Mouse (Mus musculus) kidney, embryonic 15.5 days (tissue): Measurements from ENCODE around the gene C1qb. TPM values are rescaled to one million over a fixed set of nuclear protein-coding genes. Genes with fewer than 3 reads are reported as not detected.
A peak's percentile ranks its signal among the peaks of the same experiment; 100 is the strongest.

Source experiments
- ATAC-seq: fragments of 200-750 bp; cut with Nextera tagmentation; replicated peaks from 2 replicates; pipeline ENCODE4 v1.8.0; 2017; ENCODE audit warnings: moderate TSS enrichment; ENCODE audit not compliant: low FRiP score
- H3K27ac ChIP-seq: fragments of 300-500 bp; sonication (generic); 2 replicates; pipeline ENCODE4 v1.5.1; 2015; ENCODE audit warnings: mild to moderate bottlenecking, inconsistent platforms
- H3K27me3 ChIP-seq: fragments of 300-500 bp; sonication (generic); 2 replicates; pipeline ENCODE4 v1.6.1; 2015; ENCODE audit warnings: inconsistent platforms
- H3K36me3 ChIP-seq: fragments of 300-500 bp; sonication (generic); 2 replicates; pipeline ENCODE4 v1.6.1; 2015; ENCODE audit warnings: inconsistent platforms
- H3K4me1 ChIP-seq: fragments of 300-500 bp; sonication (generic); 2 replicates; pipeline ENCODE4 v1.6.1; 2015; ENCODE audit warnings: inconsistent platforms
- H3K4me2 ChIP-seq: fragments of 300-500 bp; sonication (generic); 2 replicates; pipeline ENCODE4 v1.6.1; 2015; ENCODE audit warnings: moderate library complexity, mild to moderate bottlenecking, inconsistent platforms
- H3K4me3 ChIP-seq: fragments of 300-500 bp; sonication (generic); replicated peaks from 2 replicates; pipeline ENCODE4 v1.5.1; 2015; ENCODE audit warnings: mild to moderate bottlenecking, inconsistent platforms
- H3K9ac ChIP-seq: fragments of 300-500 bp; sonication (generic); 2 replicates; pipeline ENCODE4 v1.6.1; 2015; ENCODE audit warnings: mild to moderate bottlenecking, inconsistent platforms
- H3K9me3 ChIP-seq: fragments of 300-500 bp; sonication (generic); replicated peaks from 2 replicates; pipeline ENCODE4 v1.6.1; 2016; ENCODE audit warnings: inconsistent platforms
- WGBS: fragments of 180-500 bp; shearing (Covaris S2); methylation state at CpG from one replicate; pipeline ENCODE4 v1.1.7; 2015; ENCODE audit warnings: mixed read lengths; 5-methylcytosine and 5-hydroxymethylcytosine counted together
- polyA plus RNA-seq: library from polyadenylated mRNA; unstranded; fragments of >200 nt; fragmentation: Nextera tagmentation; extraction: Ambion mirVana; gene quantifications from 2 replicates; pipeline ENCODE4 v1.2.1, GENCODE M21; 2015

Gene C1qb
- polyA plus RNA-seq, 1 experiment from 2014 or later = 48.4 TPM

DNA sequence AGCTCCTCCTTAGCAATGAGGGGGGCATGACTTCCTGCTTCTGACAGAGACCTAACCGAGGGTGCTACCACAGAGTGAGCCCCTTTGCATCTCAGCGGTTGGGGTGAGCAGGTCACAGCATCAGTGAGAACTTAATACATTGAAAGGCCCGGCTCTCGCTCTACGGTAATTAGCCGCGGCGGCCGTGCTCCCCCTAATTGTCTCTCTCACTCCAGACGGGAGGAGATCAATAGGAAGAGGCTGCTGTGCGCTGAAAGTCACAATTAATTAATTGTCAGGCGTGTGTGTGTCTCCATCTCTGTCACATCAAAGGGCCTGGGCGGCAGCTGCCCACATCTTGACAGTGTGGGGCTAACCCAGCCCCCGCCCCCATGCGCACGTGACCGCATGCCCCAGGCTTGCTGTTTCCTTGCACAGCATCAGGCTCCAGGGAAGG, 25.2 kb upstream of the C1qb start:
- Histone ChIP-seq H3K27ac (no peak overlapping the region), H3K9ac (no peak overlapping the region), H3K4me2 (no peak overlapping the region), H3K4me1 (peaks cover 8% of the 10 kb centered on the region; the same call in 1 of the 2 replicates), H3K27me3 (peaks cover 85% of the 10 kb centered on the region), H3K9me3 (no peaks in the 10 kb centered on the region), H3K4me3 (no peak overlapping the region), H3K36me3 (no peaks in the 10 kb centered on the region)
- 2% methylated on average over 17 of the region's 17 CpGs for WGBS
- no peak for ATAC-seq

- Histone ChIP-seq H3K27ac (no peak overlapping the region), H3K4me3 (no peak overlapping the region), H3K36me3 (no peaks in the 10 kb centered on the region), H3K4me2 (no peak overlapping the region), H3K9me3 (no peaks in the 10 kb centered on the region), H3K9ac (no peak overlapping the region), H3K4me1 (0 out of 2 replicates have a peak, but pooled peaks cover 8% of the 10 kb centered on the region), H3K27me3 (peaks cover 82% of the 10 kb centered on the region)
- ATAC-seq = no peak
Measured at GRCm38 (mm10) chr4:136907809-136908208, 21.8 kb upstream of the C1qb start.

GRCm38 (mm10) chr4:136907033-136907432, 21.0 kb upstream of the C1qb start:
- H3K27me3 ChIP-seq = peaks cover 78% of the 10 kb centered on the region

DNA sequence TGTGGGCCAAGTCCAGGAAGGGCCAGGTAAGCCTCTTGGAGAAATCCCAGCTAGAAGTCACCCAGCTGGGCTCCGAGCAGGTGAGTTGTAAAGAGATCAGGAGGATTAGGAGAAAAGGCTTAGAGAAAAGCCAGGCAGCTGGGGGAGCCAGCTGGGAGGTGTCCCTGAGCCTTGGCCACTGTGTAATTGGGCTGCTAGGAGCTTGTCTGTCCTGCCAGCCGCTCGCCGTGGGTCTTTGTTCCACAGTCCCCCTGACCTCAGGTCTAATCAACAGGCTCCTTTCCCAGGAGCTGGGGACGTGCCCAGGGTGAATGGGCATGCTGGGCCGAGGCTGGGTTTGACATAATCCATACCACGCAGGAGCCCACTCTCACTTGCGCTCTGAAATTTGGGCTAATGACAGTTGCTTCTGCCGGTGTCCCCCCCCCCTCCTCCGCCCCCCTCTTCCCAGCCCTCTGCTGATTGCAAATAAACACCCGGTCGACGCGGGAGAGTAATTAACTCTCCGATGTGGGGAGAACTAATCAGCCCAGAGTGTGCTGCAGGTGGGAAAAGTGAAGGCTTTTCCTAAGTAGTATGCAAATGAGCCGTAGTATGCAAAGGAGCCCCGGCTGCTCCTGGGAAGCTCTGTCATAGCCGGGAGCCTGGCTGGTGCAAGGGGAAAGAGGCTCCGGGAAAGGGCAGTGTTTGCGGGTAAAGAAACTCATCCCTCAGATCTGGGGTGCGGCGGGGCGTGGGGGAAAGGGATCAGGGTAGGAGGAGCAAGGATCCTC, 19.0 kb upstream of the C1qb start:
- Histone ChIP-seq H3K27ac (no peak overlapping the region), H3K9ac (no peak overlapping the region), H3K27me3 (peaks cover 60% of the 10 kb centered on the region), H3K4me3 (no peak overlapping the region), H3K4me2 (peak overlapping the region; percentile 25), H3K4me1 (0 out of 2 replicates have a peak, but pooled peaks cover 8% of the 10 kb centered on the region), H3K9me3 (no peaks in the 10 kb centered on the region), H3K36me3 (no peaks in the 10 kb centered on the region)
- 2% methylated on average over 23 of the region's 23 CpGs for WGBS
- ATAC-seq = no peak

More at GRCm38 (mm10) chr4:136907033-136907432, 21.0 kb upstream of the C1qb start:
- H3K4me1 ChIP-seq = 0 out of 2 replicates have a peak, but pooled peaks cover 8% of the 10 kb centered on the region
- 0 out of 2 replicates have a peak, but pooled peaks have one; percentile 29 for ATAC-seq
- no peaks in the 10 kb centered on the region for H3K36me3 ChIP-seq
- H3K27ac ChIP-seq = no peak overlapping the region
- no peak overlapping the region for H3K4me2 ChIP-seq
- H3K9me3 ChIP-seq = no peaks in the 10 kb centered on the region
- no peak overlapping the region for H3K9ac ChIP-seq
- H3K4me3 ChIP-seq = no peak overlapping the region
- WGBS = 10% methylated on average over 7 of the region's 7 CpGs

DNA sequence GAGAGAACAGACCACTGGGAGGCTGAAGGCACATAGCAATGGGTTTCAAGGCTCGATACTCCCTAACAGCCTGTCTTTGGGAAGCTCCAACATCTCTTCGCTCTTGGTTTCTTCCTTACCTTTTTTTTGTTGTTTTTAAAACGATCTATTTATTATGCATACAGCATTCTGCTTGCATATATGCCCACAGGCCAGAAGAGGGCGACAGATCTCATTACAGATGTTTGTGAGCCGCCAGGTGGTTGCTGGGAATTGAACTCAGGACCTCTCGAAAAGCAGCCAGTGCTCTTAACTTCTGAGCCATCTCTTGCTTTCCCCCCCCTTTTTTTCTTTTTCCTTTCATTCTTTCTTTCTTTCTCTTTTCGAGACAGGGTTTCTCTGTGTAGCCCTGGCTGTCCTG, 13.2 kb upstream of the C1qb start:
- no peak for ATAC-seq
- Histone ChIP-seq H3K27me3 (peaks cover 48% of the 10 kb centered on the region), H3K4me3 (no peak overlapping the region), H3K9ac (no peak overlapping the region), H3K27ac (no peak overlapping the region), H3K4me1 (peaks cover 13% of the 10 kb centered on the region; the same call in 1 of the 2 replicates), H3K4me2 (no peak overlapping the region), H3K9me3 (no peaks in the 10 kb centered on the region), H3K36me3 (no peaks in the 10 kb centered on the region)
- WGBS = 63% methylated on average over 7 of the region's 7 CpGs

DNA sequence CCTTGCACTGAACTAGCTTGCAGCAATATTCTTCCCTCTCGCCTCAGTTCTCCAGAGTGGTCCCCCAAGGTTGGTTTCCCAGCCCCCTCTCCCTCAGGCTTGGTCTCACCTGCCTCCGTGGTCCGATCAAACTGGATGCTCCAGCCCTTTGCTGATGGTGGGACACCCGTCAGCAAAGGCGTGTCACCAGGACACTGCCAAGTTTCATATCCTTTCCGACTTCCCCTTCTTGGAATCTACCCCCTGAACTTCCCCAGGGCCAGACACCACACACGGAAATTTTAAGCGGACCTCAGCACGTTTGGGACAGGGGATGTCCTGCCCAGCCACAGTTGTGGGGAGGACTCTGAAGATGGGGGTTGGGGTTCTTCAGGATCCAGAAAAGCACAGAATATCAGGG, 12.7 kb upstream of the C1qb start, which contains the start of gene C1qa:
Gene C1qa, minus strand, starts transcription at position 167 of the 400 bp plus-strand sequence.
- Histone ChIP-seq H3K9ac (no peak within 1 kb of the TSS), H3K4me3 (no peak within 1 kb of the TSS), H3K9me3 (no peaks in the 10 kb centered on the region), H3K36me3 (no peaks in the 10 kb centered on the region), H3K4me1 (peaks cover 13% of the 10 kb centered on the region; the same call in 1 of the 2 replicates), H3K27me3 (peaks cover 49% of the 10 kb centered on the region), H3K27ac (no peak within 1 kb of the TSS), H3K4me2 (no peak within 1 kb of the TSS)
- WGBS = 77% methylated on average over 9 of the region's 9 CpGs
- no peak for ATAC-seq

- 0 out of 2 replicates have a peak, but pooled peaks have one; percentile 9 for ATAC-seq
- no peak overlapping the region for H3K4me3 ChIP-seq
- no peak overlapping the region for H3K9ac ChIP-seq
- H3K36me3 ChIP-seq = no peaks in the 10 kb centered on the region
- no peaks in the 10 kb centered on the region for H3K9me3 ChIP-seq
- H3K27ac ChIP-seq = no peak overlapping the region
- WGBS = 38% methylated on average over 9 of the region's 9 CpGs
- peaks cover 13% of the 10 kb centered on the region; the same call in 1 of the 2 replicates for H3K4me1 ChIP-seq
- H3K4me2 ChIP-seq = no peak overlapping the region
- H3K27me3 ChIP-seq = peaks cover 52% of the 10 kb centered on the region
Measured at GRCm38 (mm10) chr4:136898084-136898598, 12.2 kb upstream of the C1qb start.

- Histone ChIP-seq H3K27ac (no peak overlapping the region), H3K36me3 (no peaks in the 10 kb centered on the region), H3K9me3 (no peaks in the 10 kb centered on the region), H3K9ac (no peak overlapping the region), H3K4me1 (peaks cover 13% of the 10 kb centered on the region; the same call in 1 of the 2 replicates), H3K4me3 (no peak overlapping the region), H3K27me3 (peaks cover 56% of the 10 kb centered on the region), H3K4me2 (no peak overlapping the region)
- WGBS = 24% methylated on average over 10 of the region's 10 CpGs
- ATAC-seq = no peak
Measured at GRCm38 (mm10) chr4:136896461-136896860, 10.5 kb upstream of the C1qb start.

DNA sequence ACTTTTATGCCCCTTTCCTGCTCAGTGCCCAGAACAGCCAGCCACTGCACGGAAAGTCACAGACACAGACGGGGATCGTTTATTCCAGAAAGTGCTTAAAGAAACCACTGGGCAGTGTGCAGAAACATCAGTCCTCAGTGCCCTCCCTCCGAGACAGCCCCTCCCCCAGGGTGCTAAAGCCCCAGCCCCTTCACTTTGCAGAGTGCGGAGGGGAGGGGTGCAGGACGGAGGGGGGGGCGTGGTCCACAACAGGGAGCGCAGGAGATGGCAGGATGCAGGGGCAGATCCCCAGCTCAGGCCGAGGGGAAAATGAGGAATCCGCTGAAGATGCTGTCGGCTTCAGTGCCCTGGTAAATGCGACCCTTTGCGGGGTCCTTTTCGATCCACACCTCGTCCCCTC, 9.9 kb upstream of the C1qb start:
- no peak for ATAC-seq
- Histone ChIP-seq H3K9me3 (no peaks in the 10 kb centered on the region), H3K36me3 (no peaks in the 10 kb centered on the region), H3K4me3 (peak overlapping the region; percentile 15; the same call in 1 of the 2 replicates), H3K4me1 (peaks cover 13% of the 10 kb centered on the region; the same call in 1 of the 2 replicates), H3K4me2 (peak overlapping the region; percentile 25; the same call in 1 of the 2 replicates), H3K27ac (no peak overlapping the region), H3K9ac (no peak overlapping the region), H3K27me3 (peaks cover 59% of the 10 kb centered on the region)
- 5% methylated on average over 15 of the region's 15 CpGs for WGBS

DNA sequence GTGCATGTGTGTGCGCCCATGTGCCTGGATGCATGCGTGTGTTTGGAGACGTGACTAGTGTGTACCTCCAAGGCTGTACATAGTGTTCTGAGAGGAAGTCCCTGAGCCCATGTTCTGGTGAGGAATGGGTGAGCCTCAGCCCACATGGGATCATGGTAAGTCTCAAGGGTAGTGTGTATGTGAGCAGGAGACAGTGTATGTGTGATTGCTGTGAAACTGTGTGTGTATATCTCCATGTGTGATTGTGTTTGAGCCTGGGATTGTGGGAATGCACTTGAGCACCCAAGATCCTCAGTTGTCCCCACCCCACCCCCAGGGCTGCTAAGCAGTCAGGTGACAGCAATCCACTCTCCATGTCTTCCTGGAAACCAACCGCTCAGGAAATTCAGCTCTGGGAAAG, 8.8 kb upstream of the C1qb start:
- H3K4me3 ChIP-seq = no peak overlapping the region
- H3K27ac ChIP-seq = no peak overlapping the region
- peaks cover 62% of the 10 kb centered on the region for H3K27me3 ChIP-seq
- WGBS = 78% methylated on average over 4 of the region's 4 CpGs
- peaks cover 13% of the 10 kb centered on the region; the same call in 1 of the 2 replicates for H3K4me1 ChIP-seq
- no peak overlapping the region for H3K4me2 ChIP-seq
- H3K9ac ChIP-seq = no peak overlapping the region
- ATAC-seq = no peak
- no peaks in the 10 kb centered on the region for H3K9me3 ChIP-seq
- no peaks in the 10 kb centered on the region for H3K36me3 ChIP-seq

- Histone ChIP-seq H3K27me3 (peaks cover 63% of the 10 kb centered on the region), H3K4me2 (no peak overlapping the region), H3K9ac (no peak overlapping the region), H3K4me3 (no peak overlapping the region), H3K9me3 (no peaks in the 10 kb centered on the region), H3K36me3 (no peaks in the 10 kb centered on the region), H3K4me1 (peaks cover 13% of the 10 kb centered on the region; the same call in 1 of the 2 replicates), H3K27ac (no peak overlapping the region)
- 4% methylated on average over 9 of the region's 9 CpGs for WGBS
- ATAC-seq = 0 out of 2 replicates have a peak, but pooled peaks have one; percentile 34
Measured at GRCm38 (mm10) chr4:136893691-136894543, 7.9 kb upstream of the C1qb start.
